Mouse (Mus musculus) thymus, postnatal 4 days (tissue): ENCODE measurements around the gene Anp32a.
A peak's percentile ranks its signal among the peaks of the same experiment; 100 is the strongest.

ENCODE experiments used
- DNase-seq: peaks from one replicate; pipeline ENCODE4 v3.0.0; 2021

The Anp32a gene

GRCm38 (mm10) chr9:62418742-62419141 lies 77.6 kb downstream of the Anp32a start:
- no peak for DNase-seq

DNA sequence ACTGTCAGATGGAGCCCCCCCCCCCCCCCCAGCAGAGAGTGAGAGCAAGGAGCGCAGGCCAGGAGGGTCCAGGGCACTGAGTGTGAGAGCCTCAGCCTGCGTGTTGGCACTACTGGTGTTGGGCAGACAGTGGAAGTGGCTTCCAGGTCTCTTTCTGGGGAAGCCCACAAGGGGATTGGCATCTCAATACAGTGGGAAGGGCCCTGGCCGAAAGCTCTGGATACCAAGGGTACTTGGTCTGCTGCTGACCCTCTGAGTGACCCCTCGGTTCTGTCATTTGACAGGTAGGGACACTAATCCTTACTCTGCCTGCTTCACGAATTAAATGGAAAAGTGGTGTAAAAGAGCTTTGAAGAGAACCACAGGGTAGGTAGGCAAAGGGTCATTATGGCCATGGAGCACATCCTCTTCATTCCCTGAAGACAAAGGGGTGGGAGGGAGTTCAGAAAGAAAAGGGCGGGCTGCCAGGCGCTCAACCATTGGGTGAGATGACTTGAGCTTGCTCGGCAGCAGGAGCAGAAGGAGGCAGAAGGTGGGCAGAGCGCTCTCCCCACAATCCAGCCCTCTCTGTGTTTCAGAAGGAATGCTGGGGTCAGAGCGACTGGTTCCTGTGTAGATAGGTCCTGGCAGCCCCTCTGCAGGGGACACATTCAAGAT lies 79.3 kb downstream of the Anp32a start:
- DNase-seq: no peak

DNA sequence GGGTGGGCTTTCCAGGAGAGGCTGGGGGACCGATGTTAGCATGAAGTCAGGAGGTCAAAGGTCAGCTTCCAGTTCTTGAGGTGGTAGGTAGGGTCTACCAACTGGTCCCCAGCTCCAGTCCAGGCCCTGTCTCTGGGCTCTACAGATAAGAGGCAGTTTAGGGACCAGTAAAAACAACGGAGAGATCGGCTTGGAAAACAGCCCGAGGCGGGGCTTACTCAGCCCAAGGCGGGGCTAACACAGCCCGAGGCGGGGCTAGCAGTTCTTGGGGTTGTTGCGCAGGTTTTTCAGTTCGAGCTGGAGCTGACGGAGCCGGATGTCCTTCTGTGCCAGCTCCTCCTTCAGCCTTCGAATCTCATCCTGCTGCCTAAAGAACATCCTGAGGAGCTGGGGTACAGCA lies 79.9 kb downstream of the Anp32a start:
- DNase-seq: peak; percentile 76

DNA sequence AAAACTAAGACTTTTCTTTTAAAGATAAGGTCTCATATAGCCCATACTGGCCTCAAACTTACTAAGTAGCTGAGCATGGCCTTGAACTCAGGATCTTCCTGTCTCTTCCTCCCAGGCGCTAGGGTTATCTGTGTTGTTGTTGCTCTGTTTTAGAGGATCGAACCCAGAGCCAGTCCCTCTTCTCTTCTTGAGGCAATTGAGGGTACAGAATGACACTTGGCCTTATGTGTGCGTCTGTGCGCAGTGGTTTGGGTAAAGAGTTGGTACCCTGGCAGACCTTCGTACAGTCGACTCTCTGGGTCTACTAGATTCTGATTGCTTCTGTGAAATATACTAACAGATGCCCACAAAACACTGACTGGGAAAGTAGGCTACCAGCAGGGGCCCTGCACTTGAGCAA lies 80.8 kb downstream of the Anp32a start:
- no peak for DNase-seq

DNA sequence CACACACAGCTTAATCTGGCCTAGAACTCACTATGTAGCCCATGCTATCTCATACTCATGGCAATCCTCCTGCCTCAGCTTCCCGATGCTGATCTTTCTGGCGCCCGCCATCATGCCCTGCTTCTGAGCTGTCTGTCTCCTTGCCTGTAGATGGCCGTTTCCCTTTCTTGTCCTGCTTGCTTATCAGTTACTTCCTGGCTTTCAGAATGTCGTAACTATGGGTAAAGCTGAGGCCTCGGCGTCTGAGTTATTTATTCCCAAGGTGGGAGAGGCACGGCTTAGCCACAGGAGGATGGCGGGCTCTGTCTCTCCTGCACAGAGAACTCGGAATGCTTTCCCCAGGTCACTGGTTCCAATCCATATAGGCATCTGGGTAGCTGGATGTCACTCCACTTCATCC lies 81.8 kb downstream of the Anp32a start:
- DNase-seq: no peak

- DNase-seq: no peak
These were observed 82.8 kb downstream of the Anp32a start for GRCm38 (mm10) chr9:62423871-62424270.

- DNase-seq: peak; percentile 50
These were observed 84.2 kb downstream of the Anp32a start for GRCm38 (mm10) chr9:62425265-62425664.

GRCm38 (mm10) chr9:62426021-62426420 lies 84.9 kb downstream of the Anp32a start:
- DNase-seq: no peak

GRCm38 (mm10) chr9:62426531-62426930 lies 85.4 kb downstream of the Anp32a start:
- DNase-seq: no peak

- peak; percentile 58 for DNase-seq
These were observed 85.9 kb downstream of the Anp32a start for GRCm38 (mm10) chr9:62427010-62427409.
